Mouse (Mus musculus) heart, postnatal 0 days (tissue): ENCODE measurements around the gene Map2k1.

Experiments
- CTCF ChIP-seq: IDR thresholded peaks from 2 replicates; pipeline ENCODE4 v1.5.1; 2016; ENCODE audit warnings: antibody characterized with exemption, control low read depth, low read depth
- EP300 ChIP-seq: IDR thresholded peaks from 2 replicates; pipeline ENCODE4 v1.6.1; 2016; ENCODE audit warnings: antibody characterized with exemption, low read depth

DNA sequence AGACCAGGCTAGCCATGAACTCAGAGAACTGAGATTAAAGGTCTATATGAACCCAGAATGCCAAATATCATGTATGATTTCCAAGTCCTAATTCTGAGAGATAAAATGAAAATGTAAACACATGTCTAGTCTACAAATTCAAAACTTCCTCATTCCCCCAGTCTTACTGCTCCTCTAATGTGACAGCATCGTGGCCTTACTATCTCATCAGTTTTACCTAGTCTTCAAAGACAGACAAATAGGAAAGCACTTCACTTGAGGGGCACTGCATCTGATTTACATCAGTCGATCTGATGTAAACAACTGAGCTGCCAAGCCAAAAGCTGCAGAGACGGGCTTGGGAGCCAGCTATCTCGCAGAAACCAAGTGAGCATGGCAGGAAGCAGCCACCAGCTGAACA lies 37.3 kb downstream of the Map2k1 start:
- no peak for TF ChIP-seq CTCF
- no peak for TF ChIP-seq EP300
